Mouse (Mus musculus) myocyte (in vitro differentiated cells): ENCODE results near the gene Hist1h2bj.

Experiments used
- E2F4 ChIP-seq: IDR thresholded peaks from one replicate; pipeline ENCODE4 v1.6.1; 2011; ENCODE audit warnings: mild to moderate bottlenecking, control low read depth, moderate library complexity; ENCODE audit not compliant: insufficient read depth
- MYOD1 ChIP-seq, 3 experiments: IDR thresholded peaks; one replicate each; pipeline ENCODE4 v1.6.1; 2011; ENCODE audit warnings: control low read depth in 2 of 3, low read depth in 2 of 3, mild to moderate bottlenecking in 2 of 3, moderate library complexity in 1 of 3; ENCODE audit not compliant: insufficient read length in 2 of 3, control insufficient read depth in 1 of 3
- MYOG ChIP-seq, 3 experiments: IDR thresholded peaks; one replicate each; pipeline ENCODE4 v1.6.1; 2011; ENCODE audit warnings: control low read depth in 2 of 3, low read depth in 2 of 3, mild to moderate bottlenecking in 2 of 3; ENCODE audit not compliant: insufficient read length in 2 of 3, control insufficient read depth in 1 of 3, insufficient read depth in 1 of 3
- POLR2A ChIP-seq: IDR thresholded peaks from one replicate; pipeline ENCODE4 v1.6.1; 2011; ENCODE audit warnings: low read depth, mild to moderate bottlenecking, control low read depth, moderate library complexity; ENCODE audit not compliant: insufficient read length
- POLR2AphosphoS2 ChIP-seq: IDR thresholded peaks from one replicate; pipeline ENCODE4 v1.6.1; 2011; ENCODE audit warnings: low read depth, control low read depth; ENCODE audit not compliant: insufficient read length
- REST ChIP-seq: IDR thresholded peaks from one replicate; pipeline ENCODE4 v1.6.1; 2011; ENCODE audit warnings: mild to moderate bottlenecking, control low read depth, moderate library complexity; ENCODE audit not compliant: insufficient read depth, insufficient read length
- USF1 ChIP-seq: IDR thresholded peaks from one replicate; pipeline ENCODE4 v1.6.1; 2011; ENCODE audit warnings: low read depth, mild to moderate bottlenecking, control low read depth, moderate library complexity

GRCm38 (mm10) chr13:21997821-21998220 lies 45.2 kb upstream of the Hist1h2bj start:
- TF ChIP-seq POLR2A (no peak), REST (no peak), MYOD1 (IDR thresholded peaks at IDR 0.05; ENCODE audit: control insufficient read depth in 1 of 3, insufficient read length in 2 of 3, low read depth in 2 of 3) (no peak), E2F4 (no peak), USF1 (no peak), POLR2AphosphoS2 (no peak), MYOG (IDR thresholded peaks at IDR 0.05; ENCODE audit: control insufficient read depth in 1 of 3, insufficient read depth in 1 of 3, insufficient read length in 2 of 3, low read depth in 2 of 3) (no peak)
